Mouse (Mus musculus): ENCODE measurements at regions not wholly inside any gene's neighbourhood (a gene's known extent, or its start where the extent isn't known, plus 50 kb on each side); places are given as distances from the start of the nearest gene placed in this dataset.
"Not testable (repeated sequence)": the region's sequence is repeated elsewhere in the genome, so short reads cannot be mapped to it uniquely, and the experiment has no call there.

DNA sequence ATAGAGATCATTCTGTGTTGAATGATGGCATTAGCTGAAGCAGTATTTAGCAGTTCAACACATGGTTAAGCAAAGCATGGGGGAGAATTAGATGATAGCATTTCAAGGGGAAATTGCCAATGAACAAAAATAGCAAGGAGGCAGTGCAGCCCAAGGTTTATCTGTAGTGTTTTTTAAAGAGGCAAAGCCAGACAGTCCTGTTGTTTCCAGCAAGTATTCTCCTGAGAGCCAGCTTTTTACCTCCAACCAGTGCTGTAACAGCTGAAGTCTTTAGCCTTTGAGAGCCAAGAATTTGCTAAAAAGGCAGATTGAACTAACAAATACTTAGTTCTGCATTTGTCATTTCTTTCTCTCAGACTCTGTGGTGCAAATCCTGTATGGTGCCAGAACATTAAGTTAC lies 305.1 kb upstream of the Arx start:
- no peak for DNase-seq (ENCODE audit: low spot score in 2 of 2)

DNA sequence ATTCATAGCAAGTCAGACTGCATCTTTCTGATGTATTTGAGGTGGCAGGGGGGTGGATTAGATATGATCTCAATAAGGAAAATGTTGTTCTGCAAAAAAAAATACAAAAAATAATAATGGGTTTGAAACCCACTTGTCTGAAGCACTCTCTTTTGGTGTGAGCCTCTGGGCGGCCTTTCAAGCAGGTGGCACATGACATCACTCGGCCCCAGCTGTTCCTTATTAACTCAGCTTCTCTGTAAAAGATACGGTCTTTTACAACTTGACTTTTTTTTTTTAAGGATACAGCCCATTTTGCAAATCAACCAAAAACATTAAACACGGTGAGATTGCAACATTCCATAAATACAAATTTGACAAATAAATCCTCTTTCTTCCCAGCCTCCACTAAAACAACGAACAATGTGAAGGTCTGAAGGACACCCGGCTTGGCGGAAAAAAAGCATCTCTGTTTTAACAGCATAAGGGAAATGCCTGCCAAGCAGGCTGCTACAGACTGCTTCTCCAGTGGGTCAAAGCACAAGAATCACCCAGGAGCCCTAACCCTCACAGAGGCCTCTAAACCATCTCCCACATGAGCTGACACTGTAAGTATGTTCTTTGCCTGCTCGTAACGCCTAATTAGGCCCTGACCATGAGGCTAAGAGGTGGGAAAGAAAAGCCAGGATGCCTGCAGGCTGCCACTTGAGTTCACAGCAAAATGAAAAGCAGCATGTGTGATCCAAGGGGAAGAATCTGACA lies 283.8 kb upstream of the Arx start:
- DNase-seq (ENCODE audit: low spot score in 2 of 2), result no peak

- no peak for DNase-seq (ENCODE audit: low spot score in 2 of 2)
These were observed 279.6 kb upstream of the Arx start for GRCm38 (mm10) chrX:93006681-93007080.

GRCm38 (mm10) chrX:93011578-93011977 lies 274.7 kb upstream of the Arx start:
- DNase-seq (ENCODE audit: low spot score in 2 of 2), result no peak

DNA sequence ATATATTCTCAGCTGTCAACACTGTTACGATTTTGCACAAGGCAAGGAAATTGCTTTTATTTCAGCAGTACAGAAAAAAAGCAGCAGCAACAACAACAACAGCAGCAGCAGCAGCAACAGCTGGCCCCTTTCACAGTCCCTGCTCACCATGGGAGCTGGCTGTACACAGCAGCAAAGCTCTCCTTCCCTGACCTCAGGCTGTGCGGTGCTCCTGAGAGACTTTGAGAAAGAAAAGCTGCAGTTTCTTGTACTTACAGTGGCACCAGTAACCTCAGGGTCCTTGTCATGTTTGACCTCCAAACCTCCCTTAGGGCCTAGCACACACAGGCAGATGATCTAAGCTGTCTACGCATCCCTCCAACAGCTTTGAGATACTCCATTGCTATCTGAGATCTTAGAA lies 269.9 kb upstream of the Arx start:
- DNase-seq (ENCODE audit: low spot score in 2 of 2), result no peak

- DNase-seq (ENCODE audit: low spot score in 2 of 2), result no peak
These were observed 245.1 kb upstream of the Arx start for GRCm38 (mm10) chrX:93041096-93041495.

DNA sequence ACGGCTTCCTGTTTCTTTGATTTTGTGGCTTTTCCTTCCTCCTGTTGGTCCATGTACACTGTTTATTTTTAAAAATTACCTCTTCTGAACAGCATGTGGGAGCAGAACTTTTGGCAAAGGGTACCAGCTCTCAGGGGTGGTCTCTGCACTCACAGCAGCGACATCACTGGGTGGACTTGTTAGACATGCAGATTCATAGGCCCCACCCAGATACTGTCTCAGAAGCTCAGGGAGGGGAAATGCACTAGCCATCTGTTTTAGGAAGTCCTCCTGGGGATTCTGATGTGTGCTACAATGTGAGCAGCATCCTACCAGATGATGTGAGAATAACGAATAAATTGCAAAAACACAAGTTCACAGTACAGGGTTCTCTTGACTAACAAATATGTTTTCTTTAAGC lies 243.5 kb upstream of the Arx start:
- no peak for DNase-seq (ENCODE audit: low spot score in 2 of 2)

DNA sequence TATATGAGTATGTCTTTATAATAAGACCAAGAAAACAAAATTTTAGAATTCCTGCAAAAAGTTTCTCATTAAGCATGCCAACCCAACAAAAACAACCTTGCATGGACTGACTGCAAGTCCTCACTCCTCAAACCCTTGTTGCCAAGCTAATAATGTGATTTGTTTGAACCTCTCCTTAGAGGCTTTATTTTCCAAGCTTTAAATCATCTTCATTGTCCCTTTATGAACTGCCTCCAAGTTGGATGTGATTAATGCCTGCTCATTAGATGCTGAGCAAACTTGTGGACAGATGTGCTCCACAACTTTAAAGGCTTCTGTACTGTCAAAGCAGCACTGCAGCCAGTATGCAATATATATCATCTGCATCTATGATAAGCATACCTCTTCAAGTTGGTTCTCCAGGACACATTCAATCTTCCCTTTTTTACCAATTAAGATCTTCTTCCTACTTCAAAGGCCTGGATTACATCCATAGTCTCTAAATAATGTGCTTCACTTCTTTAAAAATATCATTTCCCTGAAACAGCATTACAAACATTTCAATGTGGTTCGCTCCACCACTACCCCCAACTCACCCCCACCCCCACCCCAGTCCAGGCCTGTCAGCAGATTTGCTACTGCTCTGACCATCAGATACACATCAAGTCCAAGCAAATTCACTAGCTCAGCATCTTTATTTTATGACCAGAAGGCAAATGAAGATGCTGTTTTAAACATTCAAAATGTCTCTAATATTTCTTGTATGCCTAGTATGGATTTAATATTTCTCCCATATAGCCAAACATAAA lies 237.1 kb upstream of the Arx start:
- DNase-seq (ENCODE audit: low spot score in 2 of 2), result no peak

DNA sequence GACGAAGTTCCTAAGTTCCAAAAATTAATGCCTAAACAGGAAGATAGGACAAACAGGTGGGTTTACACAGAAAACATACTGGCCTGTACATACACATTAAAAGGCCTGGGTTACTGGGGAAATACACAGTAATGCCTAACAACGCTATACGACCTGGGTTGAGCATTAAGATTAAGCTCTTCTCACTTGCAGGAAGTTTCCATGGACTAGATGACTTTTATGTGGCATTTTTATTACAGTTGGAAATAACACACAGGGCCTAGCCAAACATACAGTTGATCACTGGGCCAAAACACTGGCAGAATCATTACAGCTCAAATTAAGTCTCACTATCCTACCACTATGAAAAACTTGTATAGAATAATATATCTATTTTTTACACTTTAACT lies 236.5 kb upstream of the Arx start:
- DNase-seq (ENCODE audit: low spot score in 2 of 2), result no peak

- no peak for DNase-seq (ENCODE audit: low spot score in 2 of 2)
These were observed 226.7 kb upstream of the Arx start for GRCm38 (mm10) chrX:93059533-93059932.

- DNase-seq (ENCODE audit: low spot score in 2 of 2), result no peak
These were observed 217.4 kb upstream of the Arx start for GRCm38 (mm10) chrX:93068884-93069283.

- peak in 1 of 2 experiments; percentile 3 for DNase-seq (ENCODE audit: low spot score in 2 of 2)
These were observed 216.5 kb upstream of the Arx start for GRCm38 (mm10) chrX:93069569-93070289.

GRCm38 (mm10) chrX:93070290-93070611 lies 216.0 kb upstream of the Arx start:
- DNase-seq (ENCODE audit: low spot score in 2 of 2), result no peak

- no peak for DNase-seq (ENCODE audit: low spot score in 2 of 2)
These were observed 197.3 kb upstream of the Arx start for GRCm38 (mm10) chrX:93088976-93089375.

DNA sequence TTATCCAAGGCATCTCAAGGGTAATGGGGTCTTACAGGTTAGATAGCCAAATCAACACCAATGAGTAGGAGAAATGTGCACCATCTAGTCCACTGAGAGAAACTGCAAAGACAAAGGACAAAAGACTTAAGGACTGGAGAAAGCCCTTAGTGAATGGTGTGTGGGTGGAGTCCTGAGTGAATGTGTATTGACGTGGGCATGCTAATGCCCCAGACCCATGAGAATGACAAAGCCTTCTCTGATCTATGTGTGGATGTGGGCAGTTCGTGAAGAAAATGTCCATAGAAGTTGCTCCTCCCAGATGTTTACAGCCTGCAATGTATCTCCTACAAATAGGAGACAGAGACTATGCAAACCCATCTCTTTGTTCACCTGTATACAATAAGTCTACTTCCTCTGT lies 188.7 kb upstream of the Arx start:
- no peak for DNase-seq (ENCODE audit: low spot score in 2 of 2)

- DNase-seq (ENCODE audit: low spot score in 2 of 2), result no peak
These were observed 178.2 kb upstream of the Arx start for GRCm38 (mm10) chrX:93107930-93108567.

DNA sequence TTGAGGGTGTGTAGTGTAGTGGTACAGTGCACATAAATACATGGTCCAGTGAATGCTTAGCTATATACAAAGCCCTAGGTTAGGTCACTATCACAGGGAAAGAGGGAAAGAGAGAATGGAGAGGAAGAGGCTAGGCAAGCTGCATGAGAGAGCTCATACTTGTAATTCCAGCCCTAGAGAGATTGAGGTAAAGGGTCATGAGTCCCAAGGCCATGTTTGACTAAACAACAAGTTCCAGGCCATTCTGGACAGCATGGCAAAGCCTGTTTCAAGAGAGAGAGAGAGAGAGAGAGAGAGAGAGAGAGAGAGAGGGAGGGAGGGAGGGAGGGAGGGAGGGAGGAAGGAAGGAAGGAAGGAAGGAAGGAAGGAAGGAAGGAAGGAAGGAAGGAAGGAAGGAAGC lies 131.9 kb upstream of the Arx start:
- DNase-seq (ENCODE audit: low spot score in 2 of 2), result not testable (repeated sequence)

- DNase-seq (ENCODE audit: low spot score in 2 of 2), result no peak
These were observed 127.1 kb upstream of the Arx start for GRCm38 (mm10) chrX:93159105-93159504.

GRCm38 (mm10) chrX:93160956-93161355 lies 125.3 kb upstream of the Arx start:
- no peak for DNase-seq (ENCODE audit: low spot score in 2 of 2)

Data from adrenal gland, postnatal 4 days (tissue).